Mouse (Mus musculus): ENCODE data around the gene Slc38a10. TPM values are rescaled to one million over a fixed set of nuclear protein-coding genes. Genes with fewer than 3 reads are reported as not detected.
A peak's percentile ranks its signal among the peaks of the same experiment; 100 is the strongest.

Gene Slc38a10
- polyA plus RNA-seq, 1 experiment from 2014 or later: 60.9 TPM

GRCm38 (mm10) chr11:120140255-120140654 is 10.9 kb downstream of the Slc38a10 start:
- no peak for DNase-seq (ENCODE audit: low spot score)

- peak; percentile 30 for DNase-seq (ENCODE audit: low spot score)
Observed at GRCm38 (mm10) chr11:120139309-120139731, 11.8 kb downstream of the Slc38a10 start.

DNA sequence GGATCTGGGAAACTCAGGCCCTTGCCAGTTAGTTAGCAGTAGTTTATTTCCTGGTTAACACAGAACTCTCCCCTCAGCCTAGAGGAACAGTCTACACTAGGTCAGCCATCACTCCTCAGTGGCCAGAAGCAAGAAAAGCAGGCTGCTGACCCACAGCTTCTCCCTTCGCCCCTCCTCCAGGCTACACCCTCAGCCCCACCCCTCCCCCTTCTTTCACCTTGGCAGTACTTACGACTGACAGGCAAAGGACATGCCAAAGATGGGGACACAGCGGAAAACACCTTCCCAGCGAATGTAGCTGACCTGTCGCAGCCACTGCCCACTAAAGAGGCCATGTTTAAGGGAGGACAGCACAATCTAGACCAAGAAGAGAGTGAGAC is 13.5 kb downstream of the Slc38a10 start:
- no peak for DNase-seq (ENCODE audit: low spot score)

DNA sequence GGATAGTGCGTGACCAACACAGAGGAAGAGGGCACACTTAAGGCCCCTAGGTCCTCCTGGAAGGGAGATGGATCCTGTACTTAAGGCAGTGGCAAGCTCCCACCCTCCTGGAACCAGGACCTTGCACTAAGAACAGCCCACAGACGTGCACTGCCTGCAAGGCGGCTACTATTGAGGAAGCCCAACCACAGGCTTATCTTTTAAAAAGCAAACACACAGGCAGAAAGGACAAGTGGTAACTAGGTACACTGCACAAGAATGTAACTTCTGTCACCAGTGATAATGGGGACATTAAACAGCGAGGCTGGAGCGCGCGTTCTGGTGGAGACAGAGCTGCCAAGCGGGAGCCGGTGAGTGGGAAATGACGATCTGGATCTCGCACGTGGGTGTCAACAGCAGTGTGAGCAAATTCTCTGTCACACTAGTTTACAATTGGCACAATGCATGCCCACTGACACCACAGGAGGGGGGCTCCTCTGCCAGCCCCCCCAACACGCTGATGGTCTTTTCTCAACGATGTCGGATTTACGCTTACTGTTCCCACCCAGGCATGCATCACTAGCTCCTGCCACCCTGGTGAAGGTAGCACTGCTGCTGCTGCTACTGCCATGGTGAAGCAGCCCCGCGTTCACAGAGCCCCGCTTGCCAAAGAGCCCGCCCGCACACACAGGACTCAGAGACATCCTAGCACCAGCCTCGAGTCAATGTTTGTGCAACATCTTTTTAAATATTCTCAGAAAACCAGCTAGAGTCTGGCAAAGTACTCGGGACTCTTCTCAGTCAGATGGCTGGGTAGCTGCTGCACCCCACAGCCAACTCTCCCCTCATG is 14.1 kb downstream of the Slc38a10 start:
- DNase-seq (ENCODE audit: low spot score): no peak

GRCm38 (mm10) chr11:120136195-120136594 is 15.0 kb downstream of the Slc38a10 start:
- DNase-seq (ENCODE audit: low spot score): no peak

- no peak for DNase-seq (ENCODE audit: low spot score)
Observed at GRCm38 (mm10) chr11:120134847-120135530, 16.2 kb downstream of the Slc38a10 start.

DNA sequence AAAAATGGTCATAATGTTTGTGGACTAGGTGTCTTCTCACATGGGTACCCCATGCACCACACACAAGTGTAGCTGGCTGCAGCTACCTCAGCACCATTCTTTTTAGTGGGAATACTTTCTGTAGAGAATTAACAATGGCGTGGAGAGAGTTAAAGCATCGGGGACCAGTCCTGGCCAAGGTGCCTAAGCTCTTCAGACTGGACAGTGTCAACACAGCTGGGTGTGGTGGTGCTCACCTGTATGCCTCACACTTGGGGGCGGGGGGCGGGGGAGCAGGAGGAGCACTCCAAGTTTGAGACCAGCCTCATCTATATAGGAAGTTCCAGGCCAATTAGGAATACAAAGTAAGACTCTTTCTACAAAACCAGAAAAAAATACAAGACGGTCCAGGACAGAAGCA is 17.0 kb downstream of the Slc38a10 start:
- no peak for DNase-seq (ENCODE audit: low spot score)

DNA sequence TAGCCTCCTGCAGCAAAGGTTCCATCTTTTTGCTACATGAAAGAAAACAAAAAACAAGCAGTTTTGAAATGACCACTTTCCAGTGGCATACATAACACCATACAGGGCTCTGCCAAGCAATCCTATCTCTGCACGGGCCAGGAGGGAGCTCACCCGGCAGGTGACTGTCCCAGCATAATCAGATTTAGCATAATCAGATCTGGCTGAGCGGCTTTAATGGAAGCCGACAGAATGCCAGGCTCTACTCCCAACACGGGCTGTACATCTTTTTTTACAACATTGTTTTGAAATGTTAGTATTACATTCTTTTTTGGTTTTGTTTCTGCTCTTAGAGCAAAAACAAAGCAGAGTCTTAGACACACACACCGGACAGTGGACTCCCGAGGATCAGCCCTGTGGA is 21.9 kb downstream of the Slc38a10 start:
- DNase-seq (ENCODE audit: low spot score): no peak

DNA sequence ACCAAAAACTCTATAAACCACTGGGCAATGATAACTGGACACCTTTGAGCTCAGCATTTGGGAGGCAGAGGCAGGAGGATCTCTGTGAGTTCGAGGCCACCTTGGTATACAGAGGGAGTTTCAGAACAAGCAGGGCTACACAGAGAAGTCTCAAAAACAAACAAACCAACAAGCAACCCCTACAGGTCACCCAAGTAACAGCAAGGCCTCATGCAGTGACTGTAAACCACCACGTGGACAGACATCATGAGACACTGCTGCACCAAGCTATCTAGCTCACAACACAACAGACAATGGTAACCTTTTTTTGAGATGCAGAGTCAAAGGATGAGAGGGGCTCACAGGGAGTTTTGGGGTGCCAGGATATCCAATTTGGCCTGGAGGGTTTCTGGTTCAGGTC is 24.3 kb downstream of the Slc38a10 start:
- no peak for DNase-seq (ENCODE audit: low spot score)

DNA sequence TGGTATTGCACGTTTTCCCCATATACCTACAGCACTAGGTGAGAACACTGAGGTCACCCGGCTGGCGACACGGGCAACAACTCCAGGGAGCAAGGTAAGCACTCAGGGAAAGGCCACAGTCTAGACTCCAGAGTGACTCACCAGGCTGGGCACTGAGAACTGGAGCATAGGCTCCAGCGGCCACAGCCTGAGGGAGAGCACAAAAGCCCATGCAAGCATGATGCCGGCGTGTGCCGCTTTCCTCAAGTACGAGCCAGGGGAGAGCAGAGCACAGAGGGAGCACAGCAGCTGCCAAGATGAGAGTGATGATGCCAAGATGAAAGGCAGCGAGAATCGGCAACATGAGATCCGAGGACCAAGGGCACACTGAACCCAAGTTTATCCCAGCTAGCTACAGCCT is 29.0 kb downstream of the Slc38a10 start:
- no peak for DNase-seq (ENCODE audit: low spot score)

DNA sequence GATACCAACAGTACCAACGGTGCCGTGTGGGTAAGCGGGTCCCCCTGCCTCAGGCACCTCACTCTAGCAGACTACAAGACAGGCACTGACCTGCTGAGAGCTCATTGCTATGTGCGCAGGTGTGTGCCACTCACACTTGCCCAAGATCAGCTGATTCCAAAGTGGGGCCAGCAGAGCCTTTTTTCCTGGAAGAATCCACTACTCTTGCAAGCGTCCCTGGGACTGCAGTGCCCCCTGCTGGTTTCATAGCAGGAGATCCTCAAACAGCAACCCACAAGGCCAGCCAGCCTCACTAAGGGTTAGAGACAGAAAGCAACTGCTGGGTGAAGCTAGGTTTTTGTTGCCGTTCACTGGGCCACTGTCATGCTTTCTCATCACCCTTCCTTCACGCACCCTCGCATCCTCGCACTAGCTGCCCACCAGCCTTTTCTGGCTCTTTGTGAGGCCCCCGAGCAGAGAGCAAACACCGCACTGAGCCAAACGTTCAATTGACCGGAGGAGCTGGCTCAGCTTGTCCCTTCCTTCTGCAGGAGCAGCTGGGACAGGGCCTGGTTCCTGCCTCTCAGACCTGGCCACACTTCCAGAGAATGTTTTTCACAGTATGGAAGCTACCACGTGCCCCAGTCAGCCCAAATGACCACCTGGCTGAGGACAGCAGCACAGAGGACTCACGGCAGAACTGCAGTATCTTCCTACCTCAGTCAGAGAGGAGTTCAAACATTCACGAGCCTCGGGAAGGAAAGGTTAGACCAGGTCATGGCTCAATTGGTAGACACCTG is 30.3 kb downstream of the Slc38a10 start:
- peak; percentile 34 for DNase-seq (ENCODE audit: low spot score)

DNA sequence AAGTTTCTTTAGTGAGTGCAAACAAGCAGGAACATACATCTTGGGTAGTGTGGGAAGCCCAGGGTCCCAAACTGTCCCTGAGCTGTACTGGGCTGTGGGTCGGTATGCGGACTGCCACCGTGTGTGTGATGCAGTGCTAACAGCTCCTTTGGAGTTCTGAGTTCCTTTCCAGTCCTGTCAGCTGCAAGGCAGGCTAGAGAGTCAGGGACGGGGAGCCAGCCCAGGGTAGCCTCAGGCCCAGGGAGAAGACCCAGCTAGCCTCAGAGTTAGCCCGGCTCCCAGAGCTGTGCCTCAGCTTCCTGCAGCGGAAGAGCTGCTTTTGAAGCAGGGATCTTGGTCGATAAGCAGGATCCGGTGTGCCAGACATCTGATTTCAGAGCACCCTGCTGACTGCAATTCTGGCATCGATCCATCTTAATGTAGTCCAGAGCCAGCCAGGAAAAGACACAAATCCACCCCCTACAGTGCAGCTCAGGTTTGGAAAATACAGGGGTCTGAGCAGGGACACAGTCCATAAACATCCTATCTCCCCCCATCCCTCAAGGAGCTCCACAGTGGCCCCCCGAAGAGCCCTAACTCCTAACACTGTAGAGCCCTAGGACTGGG is 31.1 kb downstream of the Slc38a10 start:
- DNase-seq (ENCODE audit: low spot score): no peak

DNA sequence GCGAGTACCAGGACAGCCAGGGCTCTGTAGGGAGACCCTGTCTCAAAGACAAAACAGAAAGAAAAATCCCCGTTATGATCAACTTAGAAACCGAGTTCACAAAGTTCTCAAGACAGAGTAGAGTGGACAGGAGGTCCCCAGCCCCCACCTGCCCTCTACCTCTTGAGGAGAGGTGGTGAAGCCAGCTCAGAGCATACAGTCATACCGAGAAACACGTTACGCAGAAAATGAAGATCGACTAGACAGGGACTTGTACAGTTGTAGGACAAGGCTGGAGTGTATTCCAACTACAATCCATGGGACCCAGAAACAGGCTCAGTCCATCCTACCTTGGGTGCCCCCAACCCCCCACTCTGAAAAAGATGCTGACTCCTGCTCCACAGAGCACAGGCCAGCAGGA is 32.0 kb downstream of the Slc38a10 start:
- no peak for DNase-seq (ENCODE audit: low spot score)

- no peak for DNase-seq (ENCODE audit: low spot score)
Observed at GRCm38 (mm10) chr11:120117626-120118025, 33.5 kb downstream of the Slc38a10 start.

GRCm38 (mm10) chr11:120114488-120115215 is 36.5 kb downstream of the Slc38a10 start:
- DNase-seq (ENCODE audit: low spot score): no peak

- no peak for DNase-seq (ENCODE audit: low spot score)
Observed at GRCm38 (mm10) chr11:120112136-120112535, 39.0 kb downstream of the Slc38a10 start.

GRCm38 (mm10) chr11:120111033-120111432 is 40.1 kb downstream of the Slc38a10 start:
- DNase-seq (ENCODE audit: low spot score): peak; percentile 72

DNA sequence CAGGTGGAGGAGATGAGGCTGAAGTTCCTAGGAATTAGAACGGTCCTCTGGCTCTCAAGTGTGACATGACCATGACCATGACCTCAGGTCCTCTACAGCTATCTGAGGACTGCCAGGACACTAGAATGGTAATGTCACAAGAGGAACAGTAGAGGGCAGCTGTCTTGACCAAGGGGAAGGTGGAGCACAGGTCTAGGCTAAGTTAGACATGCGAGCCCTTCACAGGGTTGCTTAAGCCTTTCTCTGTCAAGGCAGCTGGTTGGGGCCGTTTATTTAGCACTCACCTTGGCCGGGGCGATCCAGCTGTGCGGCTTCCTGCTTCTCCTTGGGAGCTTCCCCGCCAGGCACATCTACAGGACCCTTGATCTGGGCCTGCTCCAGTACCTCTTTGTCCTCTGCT is 40.6 kb downstream of the Slc38a10 start:
- DNase-seq (ENCODE audit: low spot score): no peak

DNA sequence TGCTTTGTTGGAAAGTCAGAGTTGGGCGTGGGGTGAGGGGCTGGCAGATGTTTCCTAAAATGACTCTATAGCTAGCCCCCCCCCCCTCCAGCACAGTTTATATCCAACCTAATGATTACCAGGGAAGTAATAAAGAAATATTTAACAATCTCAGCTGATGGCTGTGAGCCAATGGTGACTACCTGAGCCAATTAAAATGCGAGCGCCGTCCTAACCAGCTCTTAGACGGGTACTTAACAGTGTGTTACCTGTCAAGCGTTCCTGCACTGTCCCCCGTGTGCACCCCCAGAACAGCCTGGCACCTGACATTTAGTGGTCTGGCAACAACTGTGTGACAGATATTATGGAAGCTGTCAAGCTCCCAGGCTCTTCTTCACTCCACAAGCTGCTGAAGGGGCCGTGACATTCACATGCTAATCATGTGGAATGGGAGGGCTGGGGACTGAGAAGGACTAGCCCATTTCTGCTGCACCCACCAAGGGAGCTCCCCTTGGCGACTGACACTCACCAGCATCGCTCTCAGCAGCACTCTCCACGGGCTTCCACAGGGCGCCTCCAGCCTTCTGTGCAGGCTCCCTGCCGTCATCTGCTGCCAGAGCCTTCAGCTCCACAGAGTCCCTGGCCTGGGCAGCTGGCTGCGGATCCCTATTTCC is 41.5 kb downstream of the Slc38a10 start:
- no peak for DNase-seq (ENCODE audit: low spot score)

- no peak for DNase-seq (ENCODE audit: low spot score)
Observed at GRCm38 (mm10) chr11:120107796-120108195, 43.4 kb downstream of the Slc38a10 start.
